Mouse (Mus musculus): Measurements from ENCODE around the gene Cdh4. TPM values are rescaled to one million over a fixed set of nuclear protein-coding genes. Genes with fewer than 3 reads are reported as not detected.

The Cdh4 gene
- polyA plus RNA-seq, 1 experiment from 2014 or later = 0.20 TPM

- 67% methylated on average over 5 of the region's 5 CpGs for WGBS (ENCODE audit: insufficient replicate concordance)
- no peaks in the 10 kb centered on the region for H3K27me3 ChIP-seq (replicated peaks)
- ATAC-seq = no peak
Measured at GRCm38 (mm10) chr2:179581058-179581457, 138.8 kb downstream of the Cdh4 start.

GRCm38 (mm10) chr2:179582966-179583365 is 140.7 kb downstream of the Cdh4 start:
- no peak overlapping the region for H3K9ac ChIP-seq
- no peaks in the 10 kb centered on the region for H3K27me3 ChIP-seq (replicated peaks)
- no peak overlapping the region for H3K4me3 ChIP-seq
- no peak overlapping the region for H3K4me2 ChIP-seq
- no peaks in the 10 kb centered on the region for H3K36me3 ChIP-seq
- no peak for ATAC-seq
- 31% methylated on average over 16 of the region's 16 CpGs for WGBS (ENCODE audit: insufficient replicate concordance)
- H3K4me1 ChIP-seq = no peaks in the 10 kb centered on the region
- no peaks in the 10 kb centered on the region for H3K9me3 ChIP-seq (replicated peaks)
- H3K27ac ChIP-seq = no peak overlapping the region

More at GRCm38 (mm10) chr2:179581058-179581457, 138.8 kb downstream of the Cdh4 start:
- Histone ChIP-seq H3K4me2 (no peak overlapping the region), H3K9ac (no peak overlapping the region), H3K36me3 (no peaks in the 10 kb centered on the region), H3K9me3 (replicated peaks) (no peaks in the 10 kb centered on the region), H3K27ac (no peak overlapping the region), H3K4me3 (no peak overlapping the region), H3K4me1 (no peaks in the 10 kb centered on the region)

- Histone ChIP-seq H3K4me2 (no peak overlapping the region), H3K9ac (no peak overlapping the region), H3K4me1 (no peaks in the 10 kb centered on the region), H3K9me3 (replicated peaks) (no peaks in the 10 kb centered on the region), H3K27me3 (replicated peaks) (no peaks in the 10 kb centered on the region), H3K4me3 (no peak overlapping the region), H3K36me3 (no peaks in the 10 kb centered on the region), H3K27ac (no peak overlapping the region)
- 63% methylated on average over 13 of the region's 13 CpGs for WGBS (ENCODE audit: insufficient replicate concordance)
- no peak for ATAC-seq
Measured at GRCm38 (mm10) chr2:179584672-179585071, 142.4 kb downstream of the Cdh4 start.

GRCm38 (mm10) chr2:179586436-179586835 is 144.2 kb downstream of the Cdh4 start:
- no peaks in the 10 kb centered on the region for H3K27me3 ChIP-seq (replicated peaks)
- no peak for ATAC-seq
- no peaks in the 10 kb centered on the region for H3K4me1 ChIP-seq
- H3K4me2 ChIP-seq = no peak overlapping the region
- H3K9me3 ChIP-seq (replicated peaks) = no peaks in the 10 kb centered on the region
- no peaks in the 10 kb centered on the region for H3K36me3 ChIP-seq
- 73% methylated on average over 11 of the region's 11 CpGs for WGBS (ENCODE audit: insufficient replicate concordance)
- no peak overlapping the region for H3K9ac ChIP-seq
- H3K27ac ChIP-seq = no peak overlapping the region
- H3K4me3 ChIP-seq = no peak overlapping the region

GRCm38 (mm10) chr2:179587069-179587468 is 144.8 kb downstream of the Cdh4 start:
- Histone ChIP-seq H3K4me1 (no peaks in the 10 kb centered on the region), H3K36me3 (no peaks in the 10 kb centered on the region), H3K27ac (no peak overlapping the region), H3K4me2 (no peak overlapping the region), H3K4me3 (no peak overlapping the region), H3K9ac (no peak overlapping the region), H3K27me3 (replicated peaks) (no peaks in the 10 kb centered on the region), H3K9me3 (replicated peaks) (no peaks in the 10 kb centered on the region)
- ATAC-seq = no peak
- 59% methylated on average over 2 of the region's 2 CpGs for WGBS (ENCODE audit: insufficient replicate concordance)

GRCm38 (mm10) chr2:179591661-179592060 is 149.4 kb downstream of the Cdh4 start:
- WGBS (ENCODE audit: insufficient replicate concordance) = 40% methylated on average over 5 of the region's 5 CpGs
- no peak overlapping the region for H3K27ac ChIP-seq
- no peak overlapping the region for H3K4me3 ChIP-seq
- no peaks in the 10 kb centered on the region for H3K9me3 ChIP-seq (replicated peaks)
- no peaks in the 10 kb centered on the region for H3K4me1 ChIP-seq
- no peak overlapping the region for H3K4me2 ChIP-seq
- ATAC-seq = no peak
- no peaks in the 10 kb centered on the region for H3K27me3 ChIP-seq (replicated peaks)
- no peaks in the 10 kb centered on the region for H3K36me3 ChIP-seq
- no peak overlapping the region for H3K9ac ChIP-seq

GRCm38 (mm10) chr2:179595013-179595412 is 152.8 kb downstream of the Cdh4 start:
- Histone ChIP-seq H3K9ac (no peak overlapping the region), H3K27ac (no peak overlapping the region), H3K4me3 (no peak overlapping the region), H3K4me2 (no peak overlapping the region), H3K4me1 (no peaks in the 10 kb centered on the region), H3K36me3 (no peaks in the 10 kb centered on the region), H3K27me3 (replicated peaks) (no peaks in the 10 kb centered on the region), H3K9me3 (replicated peaks) (no peaks in the 10 kb centered on the region)
- ATAC-seq = no peak
- WGBS (ENCODE audit: insufficient replicate concordance) = 74% methylated on average over 4 of the region's 4 CpGs

GRCm38 (mm10) chr2:179598886-179599285 is 156.7 kb downstream of the Cdh4 start:
- H3K27me3 ChIP-seq (replicated peaks) = no peaks in the 10 kb centered on the region
- ATAC-seq = no peak
- no peak overlapping the region for H3K27ac ChIP-seq
- H3K4me2 ChIP-seq = no peak overlapping the region
- 74% methylated on average over 11 of the region's 11 CpGs for WGBS (ENCODE audit: insufficient replicate concordance)
- H3K36me3 ChIP-seq = no peaks in the 10 kb centered on the region
- H3K9ac ChIP-seq = no peak overlapping the region
- H3K4me3 ChIP-seq = no peak overlapping the region
- no peaks in the 10 kb centered on the region for H3K4me1 ChIP-seq
- H3K9me3 ChIP-seq (replicated peaks) = no peaks in the 10 kb centered on the region

GRCm38 (mm10) chr2:179599886-179600285 is 157.7 kb downstream of the Cdh4 start:
- Histone ChIP-seq H3K4me1 (no peaks in the 10 kb centered on the region), H3K27me3 (replicated peaks) (no peaks in the 10 kb centered on the region), H3K4me2 (no peak overlapping the region), H3K9me3 (replicated peaks) (no peaks in the 10 kb centered on the region), H3K36me3 (no peaks in the 10 kb centered on the region), H3K27ac (no peak overlapping the region), H3K4me3 (no peak overlapping the region), H3K9ac (no peak overlapping the region)
- 66% methylated on average over 1 of the region's 1 CpGs for whole genome bisulfite sequencing (ENCODE audit: insufficient replicate concordance)
- ATAC-seq = no peak

- ATAC-seq = 0 out of 2 replicates have a peak, but pooled peaks have one; percentile 24
- Histone ChIP-seq H3K27me3 (replicated peaks) (no peaks in the 10 kb centered on the region), H3K36me3 (no peaks in the 10 kb centered on the region), H3K9me3 (replicated peaks) (no peaks in the 10 kb centered on the region), H3K9ac (no peak overlapping the region), H3K4me1 (no peaks in the 10 kb centered on the region), H3K4me3 (no peak overlapping the region), H3K27ac (no peak overlapping the region), H3K4me2 (no peak overlapping the region)
- WGBS (ENCODE audit: insufficient replicate concordance) = 57% methylated on average over 2 of the region's 2 CpGs
Measured at GRCm38 (mm10) chr2:179600347-179600746, 158.1 kb downstream of the Cdh4 start.

GRCm38 (mm10) chr2:179601167-179601566 is 158.9 kb downstream of the Cdh4 start:
- Histone ChIP-seq H3K36me3 (no peaks in the 10 kb centered on the region), H3K27me3 (replicated peaks) (no peaks in the 10 kb centered on the region), H3K27ac (no peak overlapping the region), H3K4me1 (no peaks in the 10 kb centered on the region), H3K4me2 (no peak overlapping the region), H3K9ac (no peak overlapping the region), H3K4me3 (no peak overlapping the region), H3K9me3 (replicated peaks) (no peaks in the 10 kb centered on the region)
- 66% methylated on average over 9 of the region's 9 CpGs for WGBS (ENCODE audit: insufficient replicate concordance)
- ATAC-seq = no peak

GRCm38 (mm10) chr2:179604746-179605145 is 162.5 kb downstream of the Cdh4 start:
- 0 out of 2 replicates have a peak, but pooled peaks cover 2% of the 10 kb centered on the region for H3K9me3 ChIP-seq (replicated peaks)
- no peak overlapping the region for H3K4me3 ChIP-seq
- H3K36me3 ChIP-seq = no peaks in the 10 kb centered on the region
- no peaks in the 10 kb centered on the region for H3K4me1 ChIP-seq
- ATAC-seq = no peak
- no peak overlapping the region for H3K9ac ChIP-seq
- H3K27me3 ChIP-seq (replicated peaks) = no peaks in the 10 kb centered on the region
- no peak overlapping the region for H3K4me2 ChIP-seq
- 65% methylated on average over 3 of the region's 3 CpGs for WGBS (ENCODE audit: insufficient replicate concordance)
- no peak overlapping the region for H3K27ac ChIP-seq

GRCm38 (mm10) chr2:179605255-179605654 is 163.0 kb downstream of the Cdh4 start:
- H3K4me1 ChIP-seq = no peaks in the 10 kb centered on the region
- no peak overlapping the region for H3K9ac ChIP-seq
- ATAC-seq = no peak
- 0 out of 2 replicates have a peak, but pooled peaks cover 2% of the 10 kb centered on the region for H3K9me3 ChIP-seq (replicated peaks)
- H3K4me3 ChIP-seq = no peak overlapping the region
- WGBS (ENCODE audit: insufficient replicate concordance) = 63% methylated on average over 10 of the region's 10 CpGs
- H3K27ac ChIP-seq = no peak overlapping the region
- no peaks in the 10 kb centered on the region for H3K27me3 ChIP-seq (replicated peaks)
- no peak overlapping the region for H3K4me2 ChIP-seq
- H3K36me3 ChIP-seq = no peaks in the 10 kb centered on the region
